Mouse (Mus musculus): ENCODE measurements around the gene Hoxc9. TPM values are rescaled to one million over a fixed set of nuclear protein-coding genes. Genes with fewer than 3 reads are reported as not detected.

Gene Hoxc9
- polyA plus RNA-seq, 1 experiment from 2014 or later: 7.4 TPM

DNA sequence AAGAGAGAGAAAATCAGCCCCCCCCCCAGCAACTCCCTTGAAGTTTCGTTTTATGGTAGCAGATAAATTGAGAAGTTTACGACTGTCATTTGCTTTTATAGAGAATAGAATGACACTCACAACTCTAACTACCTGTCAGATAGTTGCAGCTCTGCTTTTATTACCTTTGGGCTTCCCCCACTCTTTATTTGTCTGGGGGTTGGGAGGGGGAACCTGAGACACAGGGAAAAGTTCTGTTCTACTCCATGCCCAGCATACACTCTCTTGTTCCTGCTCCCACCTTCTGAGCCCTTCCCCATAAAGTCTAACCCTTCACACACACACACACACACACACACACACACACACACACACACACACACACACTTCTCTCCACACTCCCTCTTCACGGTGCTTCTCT, 16.6 kb downstream of the Hoxc9 start:
- Histone ChIP-seq H3K4me1 (ENCODE audit: insufficient read depth, low read length) (peaks cover 57% of the 10 kb centered on the region), H3K9ac (replicated peaks; ENCODE audit: low read length) (no peak overlapping the region), H3K27me3 (ENCODE audit: insufficient read depth, low read length) (peaks cover 37% of the 10 kb centered on the region), H3K4me2 (replicated peaks; ENCODE audit: low read depth, low read length) (peak overlapping the region; percentile 63), H3K27ac (ENCODE audit: low read length) (peak overlapping the region; percentile 86; the same call in 1 of the 2 replicates), H3K4me3 (ENCODE audit: low read length) (peak overlapping the region; percentile 48; the same call in 1 of the 2 replicates), H3K9me3 (ENCODE audit: low read length) (no peaks in the 10 kb centered on the region), H3K36me3 (ENCODE audit: insufficient read depth, low read length) (no peaks in the 10 kb centered on the region)
- ATAC-seq (ENCODE audit: low FRiP score, low TSS enrichment): peak; percentile 36; the same call in 1 of the 2 replicates
- 11% methylated on average over 3 of the region's 3 CpGs for WGBS

- H3K4me2 ChIP-seq (replicated peaks; ENCODE audit: low read depth, low read length): peak overlapping the region; percentile 71
- ATAC-seq (ENCODE audit: low FRiP score, low TSS enrichment): no peak
- peak overlapping the region; percentile 97 for H3K27ac ChIP-seq (ENCODE audit: low read length)
- H3K4me3 ChIP-seq (ENCODE audit: low read length): peak overlapping the region; percentile 31
- no peaks in the 10 kb centered on the region for H3K9me3 ChIP-seq (ENCODE audit: low read length)
- H3K27me3 ChIP-seq (ENCODE audit: insufficient read depth, low read length): peaks cover 37% of the 10 kb centered on the region
- H3K4me1 ChIP-seq (ENCODE audit: insufficient read depth, low read length): peaks cover 50% of the 10 kb centered on the region
- H3K9ac ChIP-seq (replicated peaks; ENCODE audit: low read length): peak overlapping the region; percentile 55
- 9% methylated on average over 9 of the region's 9 CpGs for WGBS
- no peaks in the 10 kb centered on the region for H3K36me3 ChIP-seq (ENCODE audit: insufficient read depth, low read length)
Observed at GRCm38 (mm10) chr15:102996548-102996947, 20.3 kb downstream of the Hoxc9 start.

- peaks cover 43% of the 10 kb centered on the region for H3K27me3 ChIP-seq (ENCODE audit: insufficient read depth, low read length)
- H3K4me3 ChIP-seq (ENCODE audit: low read length): peak overlapping the region; percentile 63
- H3K27ac ChIP-seq (ENCODE audit: low read length): peak overlapping the region; percentile 97
- no peaks in the 10 kb centered on the region for H3K36me3 ChIP-seq (ENCODE audit: insufficient read depth, low read length)
- WGBS: 3% methylated on average over 3 of the region's 3 CpGs
- H3K9me3 ChIP-seq (ENCODE audit: low read length): no peaks in the 10 kb centered on the region
- peak overlapping the region; percentile 60 for H3K9ac ChIP-seq (replicated peaks; ENCODE audit: low read length)
- no peak for ATAC-seq (ENCODE audit: low FRiP score, low TSS enrichment)
- peak overlapping the region; percentile 71 for H3K4me2 ChIP-seq (replicated peaks; ENCODE audit: low read depth, low read length)
- H3K4me1 ChIP-seq (ENCODE audit: insufficient read depth, low read length): peaks cover 52% of the 10 kb centered on the region
Observed at GRCm38 (mm10) chr15:102997431-102997830, 21.2 kb downstream of the Hoxc9 start.

DNA sequence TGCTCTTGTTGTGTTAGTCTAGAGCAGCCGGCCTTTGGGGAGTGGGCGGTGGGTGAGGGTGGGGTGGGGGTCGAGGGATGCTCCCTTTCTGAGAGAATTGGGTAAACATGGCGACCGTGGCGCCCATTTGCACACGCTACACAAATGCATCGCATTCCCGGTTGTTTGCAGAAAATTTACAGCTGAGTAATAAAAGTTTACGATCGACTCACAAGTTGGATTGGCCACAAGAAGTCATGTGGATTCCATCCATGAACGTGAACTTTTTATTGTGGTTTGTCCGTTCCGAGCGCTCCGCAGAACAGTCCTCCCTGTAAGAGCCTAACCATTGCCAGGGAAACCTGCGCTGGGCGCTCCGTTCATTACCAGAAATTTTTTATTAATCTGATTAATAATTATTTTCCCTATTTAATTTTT, 21.7 kb downstream of the Hoxc9 start, which contains the start of gene Hoxc6:
Gene Hoxc6 (plus strand): TSS at position 319 of the 417 bp plus-strand sequence.
- no peaks in the 10 kb centered on the region for H3K36me3 ChIP-seq (ENCODE audit: insufficient read depth, low read length)
- ATAC-seq (ENCODE audit: low FRiP score, low TSS enrichment): peak; percentile 40
- WGBS: under 1% methylated on average over 19 of the region's 19 CpGs
- H3K4me1 ChIP-seq (ENCODE audit: insufficient read depth, low read length): peaks cover 57% of the 10 kb centered on the region
- peak within 1 kb of the TSS; percentile 97 for H3K27ac ChIP-seq (ENCODE audit: low read length)
- H3K4me2 ChIP-seq (replicated peaks; ENCODE audit: low read depth, low read length): peak within 1 kb of the TSS; percentile 71
- H3K4me3 ChIP-seq (ENCODE audit: low read length): peak within 1 kb of the TSS; percentile 63
- H3K27me3 ChIP-seq (ENCODE audit: insufficient read depth, low read length): peaks cover 41% of the 10 kb centered on the region
- no peaks in the 10 kb centered on the region for H3K9me3 ChIP-seq (ENCODE audit: low read length)
- peak within 1 kb of the TSS; percentile 90 for H3K9ac ChIP-seq (replicated peaks; ENCODE audit: low read length)

GRCm38 (mm10) chr15:102998608-102999182, 22.5 kb downstream of the Hoxc9 start:
- H3K9ac ChIP-seq (replicated peaks; ENCODE audit: low read length): peak overlapping the region; percentile 90
- no peaks in the 10 kb centered on the region for H3K9me3 ChIP-seq (ENCODE audit: low read length)
- ATAC-seq (ENCODE audit: low FRiP score, low TSS enrichment): peak; percentile 32
- peak overlapping the region; percentile 71 for H3K4me2 ChIP-seq (replicated peaks; ENCODE audit: low read depth, low read length)
- peaks cover 45% of the 10 kb centered on the region for H3K27me3 ChIP-seq (ENCODE audit: insufficient read depth, low read length)
- H3K36me3 ChIP-seq (ENCODE audit: insufficient read depth, low read length): no peaks in the 10 kb centered on the region
- under 1% methylated on average over 19 of the region's 19 CpGs for WGBS
- peak overlapping the region; percentile 63 for H3K4me3 ChIP-seq (ENCODE audit: low read length)
- peak overlapping the region; percentile 97 for H3K27ac ChIP-seq (ENCODE audit: low read length)
- peaks cover 61% of the 10 kb centered on the region for H3K4me1 ChIP-seq (ENCODE audit: insufficient read depth, low read length)

GRCm38 (mm10) chr15:102999183-102999831, 23.1 kb downstream of the Hoxc9 start:
- Histone ChIP-seq H3K4me1 (ENCODE audit: insufficient read depth, low read length) (peaks cover 63% of the 10 kb centered on the region), H3K27ac (ENCODE audit: low read length) (peak overlapping the region; percentile 97), H3K36me3 (ENCODE audit: insufficient read depth, low read length) (no peaks in the 10 kb centered on the region), H3K27me3 (ENCODE audit: insufficient read depth, low read length) (peaks cover 46% of the 10 kb centered on the region), H3K9me3 (ENCODE audit: low read length) (no peaks in the 10 kb centered on the region), H3K4me2 (replicated peaks; ENCODE audit: low read depth, low read length) (peak overlapping the region; percentile 71), H3K4me3 (ENCODE audit: low read length) (peak overlapping the region; percentile 63), H3K9ac (replicated peaks; ENCODE audit: low read length) (peak overlapping the region; percentile 90)
- peak; percentile 88 for ATAC-seq (ENCODE audit: low FRiP score, low TSS enrichment)
- 0% methylated on average over 33 of the region's 33 CpGs for WGBS

DNA sequence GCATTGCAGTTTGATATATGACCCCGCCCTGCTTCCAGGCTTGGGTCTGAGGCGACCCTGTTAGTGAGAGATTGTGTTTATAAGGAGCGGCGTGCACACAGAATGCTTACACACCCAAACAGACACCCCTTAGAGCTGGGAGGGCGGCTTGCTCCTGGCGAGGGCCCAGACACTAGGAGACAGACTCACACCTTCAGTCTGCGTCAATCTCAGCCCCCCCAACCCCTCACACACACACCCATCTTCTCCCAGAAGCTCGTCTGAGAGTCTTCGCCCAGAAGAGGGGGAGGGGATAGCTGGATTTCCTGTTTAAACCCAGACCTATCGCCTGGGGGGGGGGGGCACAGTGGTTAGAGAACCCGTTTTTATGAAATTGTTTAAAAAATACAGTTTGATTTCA, 23.7 kb downstream of the Hoxc9 start:
- Histone ChIP-seq H3K27ac (ENCODE audit: low read length) (peak overlapping the region; percentile 97), H3K27me3 (ENCODE audit: insufficient read depth, low read length) (peaks cover 41% of the 10 kb centered on the region), H3K36me3 (ENCODE audit: insufficient read depth, low read length) (no peaks in the 10 kb centered on the region), H3K4me2 (replicated peaks; ENCODE audit: low read depth, low read length) (peak overlapping the region; percentile 71), H3K4me3 (ENCODE audit: low read length) (peak overlapping the region; percentile 63), H3K9ac (replicated peaks; ENCODE audit: low read length) (peak overlapping the region; percentile 90), H3K9me3 (ENCODE audit: low read length) (no peaks in the 10 kb centered on the region), H3K4me1 (ENCODE audit: insufficient read depth, low read length) (peaks cover 64% of the 10 kb centered on the region)
- WGBS: under 1% methylated on average over 11 of the region's 11 CpGs
- peak; percentile 22; the same call in 1 of the 2 replicates for ATAC-seq (ENCODE audit: low FRiP score, low TSS enrichment)

DNA sequence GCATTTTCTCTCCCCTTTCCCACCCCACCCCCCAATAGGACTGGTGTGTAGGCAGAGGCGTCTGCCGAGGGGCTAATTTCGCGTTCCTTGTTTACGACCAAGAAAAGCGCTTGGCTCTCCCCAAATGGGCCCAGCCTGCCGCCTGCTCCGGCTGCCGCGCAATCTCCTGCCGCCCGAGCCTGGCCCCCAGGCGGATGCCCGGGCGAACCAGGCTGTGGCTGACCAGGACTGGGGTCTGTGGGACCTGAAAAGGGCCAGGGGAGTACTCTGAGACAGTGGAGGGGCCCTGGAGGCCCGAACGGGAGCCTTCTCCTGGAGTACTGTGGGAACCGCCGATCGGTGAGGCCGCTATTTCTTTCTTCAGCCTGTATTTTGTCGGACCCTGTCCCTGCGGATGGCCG, 24.3 kb downstream of the Hoxc9 start:
- Histone ChIP-seq H3K4me3 (ENCODE audit: low read length) (peak overlapping the region; percentile 63), H3K4me2 (replicated peaks; ENCODE audit: low read depth, low read length) (peak overlapping the region; percentile 71), H3K9me3 (ENCODE audit: low read length) (no peaks in the 10 kb centered on the region), H3K27me3 (ENCODE audit: insufficient read depth, low read length) (peaks cover 36% of the 10 kb centered on the region), H3K27ac (ENCODE audit: low read length) (peak overlapping the region; percentile 97), H3K9ac (replicated peaks; ENCODE audit: low read length) (peak overlapping the region; percentile 90), H3K4me1 (ENCODE audit: insufficient read depth, low read length) (peaks cover 63% of the 10 kb centered on the region), H3K36me3 (ENCODE audit: insufficient read depth, low read length) (no peaks in the 10 kb centered on the region)
- 4% methylated on average over 24 of the region's 24 CpGs for WGBS
- no peak for ATAC-seq (ENCODE audit: low FRiP score, low TSS enrichment)

- H3K4me2 ChIP-seq (replicated peaks; ENCODE audit: low read depth, low read length): peak overlapping the region; percentile 71
- no peaks in the 10 kb centered on the region for H3K9me3 ChIP-seq (ENCODE audit: low read length)
- 58% methylated on average over 2 of the region's 2 CpGs for WGBS
- H3K4me1 ChIP-seq (ENCODE audit: insufficient read depth, low read length): peaks cover 63% of the 10 kb centered on the region
- peaks cover 42% of the 10 kb centered on the region for H3K27me3 ChIP-seq (ENCODE audit: insufficient read depth, low read length)
- peak overlapping the region; percentile 97 for H3K27ac ChIP-seq (ENCODE audit: low read length)
- ATAC-seq (ENCODE audit: low FRiP score, low TSS enrichment): no peak
- peak overlapping the region; percentile 63 for H3K4me3 ChIP-seq (ENCODE audit: low read length)
- H3K36me3 ChIP-seq (ENCODE audit: insufficient read depth, low read length): no peaks in the 10 kb centered on the region
- peak overlapping the region; percentile 90 for H3K9ac ChIP-seq (replicated peaks; ENCODE audit: low read length)
Observed at GRCm38 (mm10) chr15:103001370-103001769, 25.1 kb downstream of the Hoxc9 start.

GRCm38 (mm10) chr15:103002156-103002555, 25.9 kb downstream of the Hoxc9 start:
- Histone ChIP-seq H3K4me3 (ENCODE audit: low read length) (peak overlapping the region; percentile 63), H3K36me3 (ENCODE audit: insufficient read depth, low read length) (no peaks in the 10 kb centered on the region), H3K27ac (ENCODE audit: low read length) (peak overlapping the region; percentile 65), H3K27me3 (ENCODE audit: insufficient read depth, low read length) (peaks cover 40% of the 10 kb centered on the region), H3K4me1 (ENCODE audit: insufficient read depth, low read length) (peaks cover 64% of the 10 kb centered on the region), H3K9me3 (ENCODE audit: low read length) (no peaks in the 10 kb centered on the region), H3K4me2 (replicated peaks; ENCODE audit: low read depth, low read length) (peak overlapping the region; percentile 71), H3K9ac (replicated peaks; ENCODE audit: low read length) (peak overlapping the region; percentile 90)
- ATAC-seq (ENCODE audit: low FRiP score, low TSS enrichment): no peak
- WGBS: 31% methylated on average over 4 of the region's 4 CpGs
